In the genomic region with DNA sequence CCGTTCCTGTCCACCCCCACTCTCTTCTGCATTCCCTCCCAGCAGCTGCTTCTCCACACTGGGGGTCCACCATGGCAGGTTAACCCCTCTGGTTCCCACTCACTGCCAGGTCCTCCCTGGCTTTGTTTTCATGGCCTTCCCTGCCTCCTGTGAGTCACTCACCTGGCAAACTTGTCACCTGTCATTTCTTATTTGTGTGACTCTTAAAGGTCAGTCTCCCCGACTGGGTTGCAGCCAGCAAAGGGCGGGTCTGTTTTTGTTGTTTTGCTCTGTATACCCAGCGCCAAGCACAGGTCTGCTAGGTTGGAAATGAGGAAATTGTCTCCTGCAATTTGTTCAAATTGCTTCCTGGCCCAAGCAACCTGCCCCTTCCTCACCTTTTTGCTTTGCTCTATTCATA, we compare ENCODE assay signal across 18 mouse cellular contexts. TPM values are rescaled to one million over a fixed set of nuclear protein-coding genes. Genes with fewer than 3 reads are reported as not detected.
DNase-seq lines count a peak whose midpoint lies in the region; ATAC-seq lines count a peak whose summit lies in the region.
"Had no signal": no experiment of that assay in that cellular context is flagged by ENCODE, and none has a peak within 500 bp of the region (broad histone marks: within the 10 kb centered on the region; RNA-seq: fewer than 3 reads in every experiment).

No protein-coding gene starts in this region.

- H3K4me2 ChIP-seq in kidney, embryonic 15.5 days: peak overlapping the region; percentile 50
- H3K4me2 ChIP-seq in liver, embryonic 15.5 days: 0 out of 2 replicates have a peak overlapping the region, but pooled peaks have one; percentile 3
- H3K4me2 ChIP-seq: forebrain, embryonic 15.5 days; limb, embryonic 12.5 days; midbrain, embryonic 12.5 days had no signal

- peaks cover 29% of the 10 kb centered on the region for H3K27me3 ChIP-seq in kidney, embryonic 15.5 days
- peaks cover 67% of the 10 kb centered on the region for H3K27me3 ChIP-seq in liver, embryonic 15.5 days

- H3K9me3 ChIP-seq in kidney, embryonic 15.5 days (replicated peaks): no peaks in the 10 kb centered on the region
- H3K9me3 ChIP-seq in liver, embryonic 15.5 days (replicated peaks): no peaks in the 10 kb centered on the region
- H3K9me3 ChIP-seq: embryonic facial prominence, embryonic 12.5 days; forebrain, embryonic 15.5 days; limb, embryonic 12.5 days; midbrain, embryonic 12.5 days had no signal

- peaks cover 50% of the 10 kb centered on the region for H3K4me1 ChIP-seq in kidney, embryonic 15.5 days
- H3K4me1 ChIP-seq in liver, embryonic 15.5 days (replicated peaks): no peaks in the 10 kb centered on the region; the same call in 1 of the 2 replicates

- 39% methylated on average over 4 of the region's 4 CpGs for WGBS in kidney, embryonic 15.5 days
- WGBS in liver, embryonic 15.5 days (ENCODE audit: insufficient replicate concordance): 34% methylated on average over 4 of the region's 4 CpGs

- ATAC-seq in kidney, embryonic 15.5 days (replicated peaks; ENCODE audit: low FRiP score): no peak
- no peak for ATAC-seq in liver, embryonic 15.5 days (ENCODE audit: insufficient read depth)
- ATAC-seq: forebrain, embryonic 15.5 days had no signal

- H3K4me3 ChIP-seq in kidney, embryonic 15.5 days (replicated peaks): no peak overlapping the region
- H3K4me3 ChIP-seq in liver, embryonic 15.5 days (replicated peaks): no peak overlapping the region
- H3K4me3 ChIP-seq: embryonic facial prominence, embryonic 12.5 days; forebrain, embryonic 15.5 days; limb, embryonic 12.5 days; midbrain, embryonic 12.5 days had no signal

- H3K9ac ChIP-seq in kidney, embryonic 15.5 days: no peak overlapping the region
- H3K9ac ChIP-seq in liver, embryonic 15.5 days: no peak overlapping the region
- H3K9ac ChIP-seq: embryonic facial prominence, embryonic 12.5 days; forebrain, embryonic 15.5 days; limb, embryonic 12.5 days; midbrain, embryonic 12.5 days had no signal

- DNase-seq in brain, adult 2 months (ENCODE audit: low read depth, low spot score): peak; percentile 29
- DNase-seq in gonadal fat pad, adult 2 months (ENCODE audit: low read depth): peak; percentile 51
- no peak for DNase-seq in thymus, adult 18-20 months
- DNase-seq in cerebellum, postnatal 10 days: no peak
- no peak for DNase-seq in embryo, embryonic 10 days (ENCODE audit: low spot score)
- no peak for DNase-seq in gastrocnemius, adult 8-10 months (ENCODE audit: low spot score in 2 of 2)
- DNase-seq: adrenal gland, postnatal 36 days; cerebellum, adult 18-20 months; heart, adult 18-20 months; layer of hippocampus, adult 9-11 months; spleen, adult 18-20 months; thymus, adult 2 months had no signal

- H3K36me3 ChIP-seq in kidney, embryonic 15.5 days: no peaks in the 10 kb centered on the region
- 0 out of 2 replicates have a peak, but pooled peaks cover 1% of the 10 kb centered on the region for H3K36me3 ChIP-seq in liver, embryonic 15.5 days (replicated peaks)
- H3K36me3 ChIP-seq: embryonic facial prominence, embryonic 12.5 days; forebrain, embryonic 15.5 days; limb, embryonic 12.5 days; midbrain, embryonic 12.5 days had no signal

- peak overlapping the region; percentile 96 for H3K27ac ChIP-seq in kidney, embryonic 15.5 days
- peak overlapping the region; percentile 78 for H3K27ac ChIP-seq in liver, embryonic 15.5 days (replicated peaks)
- H3K27ac ChIP-seq: embryonic facial prominence, embryonic 12.5 days; forebrain, embryonic 15.5 days; limb, embryonic 12.5 days; midbrain, embryonic 12.5 days had no signal

RNA-seq across cellular contexts. Expression of gene Grb7, which starts 0.5 kb away (rescaled TPM):
- polyA plus RNA-seq in gonadal fat pad, adult 2 months (2012; rRNA removed): 54.7 and 54.8 TPM in 2 replicates
- 68.8 and 69.8 TPM in 2 replicates for polyA plus RNA-seq in kidney, embryonic 15.5 days (2015; fragmentation: Nextera tagmentation; extraction: Ambion mirVana)
- polyA plus RNA-seq in liver, embryonic 15.5 days (2015; fragmentation: Nextera tagmentation; extraction: Ambion mirVana): 25.5 and 32.0 TPM in 2 replicates
- under 1 TPM in 2 of 4 experiments, not detected in 2; 0.11 to 0.29 TPM for total RNA-seq in gastrocnemius, adult 8-10 months (2022)
- total RNA-seq: adrenal gland, postnatal 36 days had no signal

RNA-seq across cellular contexts. Expression of gene Mien1, which starts 6.9 kb away (rescaled TPM):
- polyA plus RNA-seq in gonadal fat pad, adult 2 months (2012; rRNA removed): 217 and 228 TPM in 2 replicates
- polyA plus RNA-seq in kidney, embryonic 15.5 days (2015; fragmentation: Nextera tagmentation; extraction: Ambion mirVana): 101 and 106 TPM in 2 replicates
- 57.2 TPM in 2 replicates for polyA plus RNA-seq in liver, embryonic 15.5 days (2015; fragmentation: Nextera tagmentation; extraction: Ambion mirVana)
- total RNA-seq in gastrocnemius, adult 8-10 months (2022): 10 to 100 TPM; 34.5 to 41.7 (median 37.7) TPM

RNA-seq across cellular contexts. Expression of gene Erbb2, which starts 33.4 kb away (rescaled TPM):
- polyA plus RNA-seq in gonadal fat pad, adult 2 months (2012; rRNA removed): 33.8 and 35.3 TPM in 2 replicates
- polyA plus RNA-seq in kidney, embryonic 15.5 days (2015; fragmentation: Nextera tagmentation; extraction: Ambion mirVana): 46.2 and 48.0 TPM in 2 replicates
- 2.0 and 2.3 TPM in 2 replicates for polyA plus RNA-seq in liver, embryonic 15.5 days (2015; fragmentation: Nextera tagmentation; extraction: Ambion mirVana)
- total RNA-seq in gastrocnemius, adult 8-10 months (2022): 1 to 10 TPM; 1.3 to 1.5 (median 1.4) TPM

RNA-seq across cellular contexts. Expression of gene Pgap3, which starts 45.4 kb away (rescaled TPM):
- 29.5 and 30.4 TPM in 2 replicates for polyA plus RNA-seq in gonadal fat pad, adult 2 months (2012; rRNA removed)
- polyA plus RNA-seq in kidney, embryonic 15.5 days (2015; fragmentation: Nextera tagmentation; extraction: Ambion mirVana): 16.9 and 17.5 TPM in 2 replicates
- 3.3 and 3.5 TPM in 2 replicates for polyA plus RNA-seq in liver, embryonic 15.5 days (2015; fragmentation: Nextera tagmentation; extraction: Ambion mirVana)
- 1 to 10 TPM; 1.8 to 2.5 (median 2.2) TPM for total RNA-seq in gastrocnemius, adult 8-10 months (2022)

RNA-seq across cellular contexts. Expression of gene Pnmt, which starts 59.4 kb away (rescaled TPM):
- 7.5 and 32.4 TPM in 2 replicates for polyA plus RNA-seq in gonadal fat pad, adult 2 months (2012; rRNA removed)
- polyA plus RNA-seq in kidney, embryonic 15.5 days (2015; fragmentation: Nextera tagmentation; extraction: Ambion mirVana): 2.7 and 3.8 TPM in 2 replicates
- not detected in 2 replicates for polyA plus RNA-seq in liver, embryonic 15.5 days (2015; fragmentation: Nextera tagmentation; extraction: Ambion mirVana)
- 1 to 10 TPM; 2.7 to 6.6 (median 3.8) TPM for total RNA-seq in gastrocnemius, adult 8-10 months (2022)

Comparison
In these comparisons a context has a peak if more than half of its experiments do, and no peak if none do; other contexts are left out.
1. DNase-seq: peak in brain, adult 2 months (single experiment) and gonadal fat pad, adult 2 months (single experiment); none in thymus, adult 18-20 months (0 of 2), cerebellum, postnatal 10 days (0 of 2), embryo, embryonic 10 days (single experiment) and gastrocnemius, adult 8-10 months (0 of 2).
2. RNA of gene Erbb2, which starts 33.4 kb away (polyA plus RNA-seq): 46.2 to 48.0 TPM in kidney, embryonic 15.5 days and 33.8 to 35.3 TPM in gonadal fat pad, adult 2 months; 2.0 to 2.3 TPM in liver, embryonic 15.5 days; every median in the first group is over 10 times any median in the second.